Mouse (Mus musculus) bone marrow, adult 2 months (tissue): ENCODE data around the gene Wfs1.

Source experiments
- CTCF ChIP-seq: fragments of 200-500 bp; IDR thresholded peaks from 2 replicates; pipeline ENCODE4 v1.5.1; 2011; ENCODE audit warnings: low read length, control low read depth; ENCODE audit not compliant: control insufficient read depth, insufficient read depth
- POLR2A ChIP-seq: fragments of 200-500 bp; IDR thresholded peaks from 2 replicates; pipeline ENCODE4 v1.6.1; 2011; ENCODE audit warnings: low read depth, mild to moderate bottlenecking, control low read depth, low read length, borderline replicate concordance; ENCODE audit not compliant: control insufficient read depth

DNA sequence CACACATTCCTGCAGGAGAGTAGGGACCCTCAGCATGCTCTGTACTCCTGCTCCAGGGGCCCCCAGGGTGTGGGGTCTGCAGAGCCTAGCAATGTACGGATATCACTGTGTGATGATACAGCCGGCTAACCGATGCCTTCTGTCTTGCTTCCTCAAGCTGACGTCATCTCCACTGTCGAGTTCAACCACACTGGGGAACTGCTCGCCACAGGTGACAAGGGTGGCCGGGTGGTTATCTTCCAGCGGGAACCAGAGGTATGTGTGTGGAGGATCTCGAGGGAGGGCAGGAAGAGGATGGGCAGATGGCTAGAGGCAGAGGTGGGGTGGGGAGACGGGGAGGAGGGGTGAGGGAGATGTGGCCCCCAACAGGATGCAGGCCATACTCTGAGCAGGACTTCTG is 66.2 kb downstream of the Wfs1 start:
- no peak for TF ChIP-seq CTCF
- TF ChIP-seq POLR2A = no peak
